Mouse (Mus musculus): ENCODE measurements at regions not wholly inside any gene's neighbourhood (a gene's known extent, or its start where the extent isn't known, plus 50 kb on each side); places are given as distances from the start of the nearest gene placed in this dataset.

DNA sequence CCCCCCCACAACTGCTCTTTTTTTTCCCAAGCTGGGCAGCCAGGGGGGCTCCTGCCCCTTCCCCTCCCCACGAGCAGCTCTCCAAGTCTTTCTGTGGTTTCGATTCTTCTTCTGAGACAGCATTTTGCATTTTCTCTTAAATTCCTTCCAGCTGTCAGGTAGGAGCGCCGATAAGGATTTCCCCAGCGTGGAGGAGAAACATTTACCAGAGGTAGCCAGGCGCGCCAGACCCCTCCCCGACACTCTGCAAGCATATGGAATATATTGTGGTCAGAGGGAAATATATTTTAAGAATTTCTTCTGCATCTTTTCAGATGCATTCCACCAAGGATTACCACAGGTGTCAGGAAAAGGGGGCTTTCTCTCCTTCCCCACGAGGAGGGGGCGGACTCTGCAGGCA, 111.9 kb downstream of the Tbx5 start:
- DNase-seq = no peak

DNA sequence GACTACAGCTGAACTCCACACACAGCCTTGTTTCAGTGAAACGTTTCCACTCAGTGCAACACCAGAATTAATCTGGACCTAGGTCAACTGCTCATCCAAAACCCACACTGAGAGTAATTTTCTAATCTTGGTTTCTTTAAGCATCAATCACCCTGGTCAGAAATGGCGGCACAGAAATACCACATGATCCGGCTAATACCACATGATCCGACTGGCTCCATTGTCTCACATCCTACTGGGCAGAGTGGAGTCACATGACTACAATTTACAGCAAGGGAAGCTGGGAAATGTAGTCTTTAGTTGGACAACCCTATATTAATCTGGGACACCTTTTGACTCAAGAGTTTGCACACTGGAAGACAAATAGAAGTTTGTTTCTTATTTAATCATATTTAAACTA, 115.9 kb downstream of the Tbx5 start:
- no peak for DNase-seq

DNA sequence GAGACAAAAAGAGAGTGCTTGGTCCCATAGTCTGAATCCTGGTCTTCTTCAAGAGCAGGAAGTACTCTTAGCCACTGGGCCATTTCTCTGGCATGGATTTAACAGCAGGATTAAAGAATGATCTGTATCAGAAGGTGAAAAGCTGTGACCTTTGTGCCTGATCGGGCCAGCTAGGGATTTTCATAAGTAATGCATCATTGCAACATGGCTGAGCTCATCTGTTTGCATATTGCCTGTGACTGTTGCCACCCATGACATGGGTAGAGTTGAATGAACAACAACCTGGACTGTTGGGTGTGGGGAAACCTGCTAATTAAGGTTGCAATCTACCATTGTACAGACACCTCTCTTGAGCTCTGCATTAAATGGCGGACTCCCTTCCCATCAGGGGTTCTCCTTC, 119.6 kb downstream of the Tbx5 start:
- DNase-seq = no peak

DNA sequence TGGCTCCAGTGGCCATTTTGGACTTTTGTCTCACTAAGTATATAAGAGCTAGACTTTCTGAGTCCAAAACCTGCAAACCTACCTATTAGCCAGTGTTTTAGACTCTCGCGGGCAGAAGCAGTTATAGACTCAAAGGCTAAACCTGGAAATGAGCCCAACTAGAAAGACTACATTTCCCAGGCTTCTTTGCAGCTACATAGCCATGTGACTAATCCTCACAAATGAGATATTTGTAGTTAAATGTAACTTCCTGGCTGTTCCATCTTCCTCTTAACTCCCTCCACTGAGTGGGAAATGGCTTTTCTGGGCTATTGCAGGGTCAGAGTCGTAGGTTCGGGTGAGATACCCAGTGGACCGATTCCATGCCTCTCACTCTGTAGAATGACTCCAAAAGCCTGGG, 120.7 kb downstream of the Tbx5 start:
- DNase-seq = no peak

DNA sequence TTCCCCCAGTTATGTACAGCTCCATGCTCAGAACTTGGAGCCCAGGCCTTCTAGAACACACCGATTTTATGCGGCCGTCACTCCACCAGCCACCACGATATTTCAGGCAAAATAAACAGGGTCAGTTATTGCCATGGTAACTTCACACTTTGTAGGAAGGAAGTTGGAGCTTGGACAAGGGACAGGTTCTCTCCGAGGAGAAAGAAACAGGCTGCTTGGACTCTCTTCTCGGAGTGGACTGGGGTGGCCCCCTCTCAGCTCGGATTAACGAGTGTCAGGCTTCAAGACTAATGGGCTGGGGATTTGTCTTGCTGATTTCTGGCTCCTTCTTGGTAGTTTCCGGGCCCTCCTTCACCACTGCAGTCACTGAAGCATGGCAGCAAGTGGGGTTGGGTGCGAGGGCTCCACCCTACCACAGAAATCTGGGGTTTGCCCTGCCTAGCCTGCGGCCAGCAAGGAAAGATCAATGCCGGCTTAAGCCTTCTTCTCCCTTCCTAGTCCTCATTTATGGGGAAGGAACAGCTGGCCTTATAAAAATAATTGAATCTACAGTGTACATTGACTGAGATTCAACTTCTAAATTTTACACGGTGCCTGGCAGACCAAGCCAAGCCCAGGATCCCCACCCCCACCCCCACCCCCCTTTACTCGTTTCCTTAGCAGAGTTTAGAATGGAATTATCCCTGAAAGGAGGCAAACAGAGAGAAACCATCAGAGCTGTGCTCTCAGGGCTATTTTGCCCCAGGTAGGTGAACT, 121.5 kb downstream of the Tbx5 start:
- no peak for DNase-seq

DNA sequence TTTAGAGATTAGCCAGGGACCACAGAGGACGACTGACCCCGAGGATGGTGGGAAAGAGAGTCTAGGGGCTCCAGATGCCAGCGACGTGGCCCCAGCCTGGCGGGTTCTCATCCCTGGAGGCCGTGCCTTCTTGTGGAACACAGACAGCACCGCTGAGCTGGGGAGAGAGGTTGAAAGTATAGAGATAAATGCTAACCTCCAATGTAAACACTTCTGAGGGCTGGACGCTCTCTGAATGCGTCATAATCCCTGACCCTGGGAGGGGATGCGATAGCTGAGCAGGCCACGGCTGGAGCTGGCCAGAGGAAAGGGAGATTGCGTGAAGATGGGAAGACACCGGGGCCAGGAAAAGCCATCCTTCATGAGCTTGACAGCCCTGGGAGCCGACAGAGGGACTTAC, 126.5 kb downstream of the Tbx5 start:
- no peak for DNase-seq

DNA sequence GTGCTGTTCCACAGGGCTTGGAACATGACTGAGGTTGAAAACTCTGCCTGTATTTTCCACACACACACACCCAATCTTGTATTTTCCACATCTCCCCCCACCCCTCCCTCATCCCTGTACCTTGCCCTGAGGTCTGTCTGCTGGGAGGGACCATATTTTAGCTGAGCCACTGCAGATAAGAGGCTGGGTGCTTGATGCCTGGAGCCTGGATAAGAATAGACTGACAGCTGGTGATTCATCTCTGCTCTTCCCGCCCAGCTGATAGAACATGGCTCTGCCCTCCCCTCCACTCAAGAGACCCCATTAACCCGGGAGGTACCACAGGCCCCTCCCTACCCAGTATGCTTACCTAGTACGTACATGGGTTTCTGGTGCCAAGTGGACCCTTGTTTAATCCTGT, 132.3 kb downstream of the Tbx5 start:
- no peak for DNase-seq

DNA sequence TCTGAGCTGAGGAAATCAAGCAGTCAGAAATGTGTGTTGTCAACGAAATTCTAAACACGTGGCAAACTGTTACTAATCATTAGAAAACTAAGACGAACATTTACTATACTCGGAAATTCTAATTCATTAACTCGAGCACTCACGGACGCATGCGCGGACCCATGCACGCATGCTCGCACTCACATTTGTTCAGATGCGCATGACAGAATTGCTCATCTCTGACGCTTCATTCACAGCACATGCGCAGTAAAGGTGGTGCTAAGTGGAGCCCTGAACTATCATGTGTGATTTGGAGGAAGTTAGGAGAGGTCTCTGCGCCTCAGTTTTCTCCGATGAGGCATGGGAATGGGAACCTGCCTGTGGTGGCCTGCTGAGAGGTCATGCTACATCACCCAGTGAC, 138.8 kb downstream of the Tbx5 start:
- DNase-seq = no peak

DNA sequence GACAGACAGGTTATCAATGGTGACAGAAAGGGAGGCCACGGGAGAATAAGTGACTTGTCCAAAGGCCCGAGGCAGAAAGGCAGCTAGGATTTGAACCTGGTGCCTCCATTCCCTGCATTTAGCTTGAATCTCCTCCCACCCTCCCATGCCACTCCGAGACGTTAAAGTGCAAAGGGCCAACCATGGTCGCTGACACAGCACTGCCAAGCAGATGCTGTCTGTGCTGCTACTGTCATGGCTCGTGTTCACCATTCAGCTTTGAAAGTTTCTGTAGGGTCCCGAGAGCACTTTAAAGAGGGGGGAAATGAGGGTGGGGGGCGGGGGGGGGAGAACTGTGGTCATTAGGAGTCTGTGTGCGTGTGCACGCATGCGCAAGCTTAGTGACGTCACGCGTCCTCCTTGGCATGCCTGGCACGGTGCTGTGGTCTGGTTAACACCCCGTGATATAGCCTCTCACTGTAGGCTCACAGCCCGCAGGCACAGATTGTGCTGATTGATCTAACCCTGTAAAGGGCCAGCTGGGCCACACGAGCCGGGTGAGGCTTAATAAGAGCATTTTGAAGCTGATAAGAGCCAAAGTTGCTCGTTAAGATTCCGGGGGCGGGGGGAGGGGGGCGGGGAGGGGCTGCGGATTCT, 140.5 kb downstream of the Tbx5 start:
- no peak for DNase-seq

DNA sequence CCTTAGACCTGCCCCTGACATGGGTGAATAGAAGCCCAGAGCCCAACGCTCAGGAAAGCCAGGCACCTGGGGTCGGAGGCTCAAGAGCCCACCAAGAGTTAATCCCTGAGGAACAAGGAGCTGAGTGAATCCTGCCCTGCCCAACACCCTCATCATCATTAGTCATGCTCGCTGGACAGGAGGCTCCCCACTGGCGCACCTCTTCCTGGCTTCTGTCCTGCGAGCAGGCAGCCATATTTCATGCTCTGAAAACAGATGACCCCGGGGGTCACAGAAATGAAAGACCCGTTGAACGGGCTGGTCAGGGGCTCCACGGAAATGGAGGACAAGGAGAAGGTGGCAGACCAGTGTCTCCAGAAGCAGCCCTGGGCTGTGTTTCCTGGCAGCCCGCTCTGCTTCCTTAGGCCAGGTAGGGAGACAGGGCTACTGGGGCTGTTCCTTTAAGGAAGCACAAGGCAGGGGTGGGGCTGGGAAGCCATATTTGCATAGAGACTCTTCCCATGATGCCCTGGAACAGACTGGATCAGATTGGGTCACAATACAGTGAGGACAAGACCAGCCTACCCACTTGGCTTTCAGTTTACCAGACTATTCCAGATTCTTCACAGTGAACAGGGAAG, 138.1 kb upstream of the Rbm19 start:
- DNase-seq = no peak

DNA sequence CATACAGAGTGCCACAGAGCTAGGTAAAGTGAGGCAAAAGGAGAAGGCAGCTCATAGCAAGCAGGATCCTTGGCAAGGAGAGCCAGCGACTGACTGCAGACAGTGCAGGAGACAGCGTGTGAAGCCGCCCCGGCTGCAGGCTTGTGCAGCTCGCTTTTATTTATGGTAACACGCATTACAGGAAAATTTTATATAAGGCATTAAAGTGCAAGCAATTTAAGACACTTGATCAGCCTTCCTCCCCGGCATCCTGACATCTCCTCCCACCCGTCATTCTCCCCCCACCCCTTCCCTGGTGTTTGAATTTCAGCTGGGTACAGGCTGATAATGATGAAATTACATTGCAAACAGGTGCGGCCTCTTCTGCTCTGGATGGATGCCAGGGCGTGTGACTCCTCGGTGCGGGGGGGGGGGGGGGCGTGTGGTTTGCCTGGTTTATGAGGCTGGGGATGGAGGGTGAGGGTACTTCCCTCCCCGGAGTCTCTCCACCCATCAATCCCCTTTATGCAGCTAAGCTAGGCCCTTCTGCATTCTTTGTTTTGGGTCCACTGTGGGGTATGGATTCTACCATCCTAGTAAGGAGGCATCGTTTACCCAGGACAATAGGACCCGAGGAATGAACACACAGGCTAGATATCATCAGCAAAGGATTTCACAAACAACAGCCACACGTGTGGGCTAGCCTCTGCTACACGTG, 135.0 kb upstream of the Rbm19 start:
- DNase-seq = no peak

DNA sequence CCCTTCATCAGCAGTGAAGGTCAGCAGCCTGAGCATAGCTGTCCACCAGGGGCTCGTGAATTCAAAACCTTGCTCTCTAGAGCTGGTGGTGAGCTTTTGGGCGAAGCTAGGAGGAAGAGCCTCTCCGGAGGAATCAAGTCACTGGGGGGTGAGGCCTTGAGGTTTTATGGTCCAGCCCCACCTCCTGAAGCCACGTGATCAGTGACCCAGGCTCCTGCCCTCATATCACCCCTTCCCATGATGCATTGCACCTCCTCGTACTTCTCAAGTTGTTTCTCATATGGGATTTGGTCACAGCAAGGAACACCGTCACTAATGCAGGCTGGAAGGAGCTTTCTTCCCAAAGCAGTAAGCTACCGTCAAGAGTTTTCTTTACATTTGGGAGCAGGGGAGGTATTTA, 132.1 kb upstream of the Rbm19 start:
- DNase-seq = no peak

DNA sequence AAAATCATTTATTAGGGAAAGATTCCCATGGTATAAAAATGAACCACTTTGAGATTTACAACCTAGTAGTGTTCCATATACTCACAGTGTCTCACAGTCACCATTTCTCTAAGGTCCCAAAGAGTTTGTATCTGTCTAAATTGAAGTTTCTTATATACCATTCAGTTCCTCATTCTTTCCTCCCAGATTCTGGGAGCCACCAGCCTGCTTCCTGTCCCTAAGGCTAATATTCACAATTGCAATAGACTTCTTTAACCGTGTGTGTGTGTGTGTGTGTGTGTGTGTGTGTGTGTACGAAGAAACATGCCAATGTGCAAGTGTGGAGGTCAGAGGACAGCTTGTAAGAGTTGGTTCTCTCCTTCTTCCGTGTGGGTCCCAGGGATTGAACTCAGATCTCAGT, 124.1 kb upstream of the Rbm19 start:
- no peak for DNase-seq

DNA sequence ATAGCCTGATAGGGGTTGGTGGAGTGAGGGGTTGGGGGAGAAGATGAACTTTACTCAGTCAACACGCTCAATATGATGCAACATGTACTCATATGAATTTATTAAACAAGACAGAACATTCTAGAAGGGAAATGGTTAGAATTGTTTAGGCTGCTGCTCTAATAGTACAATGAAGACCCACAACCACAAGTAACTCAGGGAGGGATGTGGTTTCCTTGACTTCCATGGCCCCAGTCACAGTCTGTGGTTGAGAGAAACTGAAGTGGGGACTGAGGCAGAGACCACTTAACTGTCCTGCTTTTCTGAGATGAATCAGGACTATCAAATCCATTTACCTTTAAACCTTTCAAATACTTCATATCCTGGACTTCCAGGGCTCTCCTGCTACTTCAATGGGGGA, 120.5 kb upstream of the Rbm19 start:
- DNase-seq = no peak

DNA sequence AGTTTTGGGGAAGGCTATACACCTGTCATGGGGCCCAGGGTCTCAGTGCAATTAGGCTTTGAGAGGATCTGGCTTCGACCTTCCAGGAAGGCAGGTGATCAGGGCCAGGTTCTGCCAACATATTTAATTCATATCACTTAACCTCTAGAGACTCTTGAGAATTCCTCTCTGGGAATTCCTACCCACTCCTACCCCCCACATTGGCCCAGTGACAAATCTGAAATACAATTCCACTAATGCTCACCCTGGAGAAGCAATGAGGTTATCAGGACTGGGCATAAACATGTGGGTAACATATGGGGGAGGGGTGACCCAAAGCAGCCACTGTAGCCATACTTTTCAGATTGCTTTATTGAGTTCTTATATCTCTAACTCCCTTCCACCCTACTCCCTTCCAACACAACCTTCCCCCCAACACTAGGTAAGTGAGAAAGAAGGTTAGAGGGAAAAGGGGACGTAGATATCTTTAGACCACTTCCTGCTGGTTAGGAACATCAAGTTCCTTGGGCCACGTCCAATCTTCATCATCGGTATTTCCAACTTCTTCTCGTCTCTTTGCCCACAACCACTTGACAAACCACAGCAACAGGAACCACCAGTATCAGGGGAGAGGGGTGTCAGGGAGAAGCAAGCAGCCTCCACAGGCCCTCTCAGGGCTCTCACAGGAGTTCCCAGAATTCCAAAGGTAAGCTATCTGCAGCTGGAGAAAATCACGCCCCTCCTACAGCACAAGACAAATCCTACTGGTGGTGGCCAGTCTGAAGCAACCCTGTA, 110.4 kb upstream of the Rbm19 start:
- DNase-seq = no peak

DNA sequence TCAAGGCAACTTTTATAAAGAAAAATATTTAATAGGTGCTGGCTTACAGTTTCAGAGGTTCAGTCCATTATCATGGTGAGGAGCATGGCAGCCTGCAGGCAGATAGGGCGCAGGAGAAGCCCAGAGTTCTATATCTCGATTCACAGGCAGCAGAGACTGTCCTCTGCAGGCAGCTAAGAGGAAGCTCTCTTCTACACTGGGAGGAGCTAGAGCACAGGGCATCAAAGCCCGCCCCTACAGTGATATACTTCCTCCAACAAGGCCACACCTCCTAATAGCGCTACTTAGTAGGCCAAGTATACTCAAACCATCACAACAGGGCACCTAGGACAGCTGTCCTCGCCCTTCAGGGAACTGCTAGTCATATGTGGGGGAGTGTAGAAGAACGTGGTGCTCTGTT, 108.5 kb upstream of the Rbm19 start:
- no peak for DNase-seq

DNA sequence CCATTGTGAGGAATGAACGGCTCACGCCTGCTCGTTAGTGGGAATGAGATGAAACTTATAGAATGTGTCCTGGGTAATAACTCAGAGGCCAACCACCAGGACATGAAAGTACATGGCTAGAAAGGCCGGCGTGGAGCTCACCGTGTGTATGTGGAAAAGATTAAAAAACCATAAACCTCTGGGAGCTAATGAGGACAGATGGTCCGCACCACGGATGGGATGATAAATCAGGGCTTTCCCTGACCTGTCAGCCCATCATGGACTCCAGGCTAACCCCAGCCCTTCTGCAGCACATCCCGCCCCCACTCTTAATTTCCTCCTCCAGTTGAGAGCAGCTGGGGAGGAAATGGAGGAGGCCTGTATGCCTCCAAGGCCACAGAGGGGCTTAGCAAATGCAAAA, 108.0 kb upstream of the Rbm19 start:
- no peak for DNase-seq

DNA sequence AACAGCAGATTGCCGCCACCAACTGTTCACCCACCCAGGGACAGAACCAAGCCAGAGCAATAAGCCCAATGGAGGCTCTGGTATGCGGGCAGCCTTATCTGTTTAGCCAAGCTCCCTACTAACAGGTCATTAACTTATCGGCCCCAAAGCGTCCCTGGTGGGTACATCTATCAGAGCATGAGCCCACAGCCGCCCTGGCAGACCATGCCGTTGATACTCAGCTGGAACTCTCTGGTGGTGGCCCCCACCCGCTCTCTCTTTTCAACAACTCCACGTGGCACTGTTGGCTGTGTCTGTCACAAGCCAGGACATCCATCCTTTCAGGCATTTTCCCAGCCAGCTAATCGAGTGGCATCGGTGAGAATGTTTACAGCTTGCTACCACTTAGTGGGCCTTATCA, 100.8 kb upstream of the Rbm19 start:
- no peak for DNase-seq

DNA sequence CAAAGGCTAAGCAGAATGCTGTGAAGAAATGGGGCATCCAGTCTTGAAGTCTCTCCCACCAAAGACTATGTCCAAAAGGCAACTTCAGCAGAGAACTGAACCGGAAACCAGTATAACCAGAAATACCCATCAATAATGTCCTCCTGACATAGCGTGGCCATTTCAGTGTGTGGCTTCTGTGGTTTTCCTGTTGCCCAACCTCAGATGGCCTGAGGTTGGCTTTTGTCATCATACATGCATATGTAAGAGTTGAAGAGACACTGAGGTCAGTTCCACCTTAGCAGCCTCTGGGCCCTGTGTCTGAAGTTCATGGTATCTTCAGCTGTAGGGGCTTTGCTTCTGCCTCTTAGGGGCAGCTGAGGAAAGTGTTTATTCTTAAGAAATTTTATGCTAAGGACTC, 98.1 kb upstream of the Rbm19 start:
- no peak for DNase-seq

DNA sequence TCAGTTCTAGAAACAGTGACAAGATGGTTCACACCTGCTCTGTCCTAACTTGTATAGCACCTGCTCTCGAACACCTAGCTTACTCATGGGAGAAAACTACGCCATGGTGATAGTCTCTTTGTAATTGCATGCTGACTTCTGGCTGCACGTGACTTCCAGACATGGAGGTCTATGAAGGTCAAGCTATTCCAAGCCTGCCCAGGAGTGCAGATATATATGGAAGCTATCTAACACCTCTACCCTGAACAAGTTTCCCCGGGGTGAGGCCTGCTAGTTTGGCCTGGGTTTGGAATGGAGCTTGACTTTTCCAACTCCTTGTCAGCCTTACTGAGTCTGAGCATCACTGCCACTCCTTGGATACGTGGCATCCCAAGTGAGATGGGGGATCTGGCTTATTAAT, 95.5 kb upstream of the Rbm19 start:
- no peak for DNase-seq

DNA sequence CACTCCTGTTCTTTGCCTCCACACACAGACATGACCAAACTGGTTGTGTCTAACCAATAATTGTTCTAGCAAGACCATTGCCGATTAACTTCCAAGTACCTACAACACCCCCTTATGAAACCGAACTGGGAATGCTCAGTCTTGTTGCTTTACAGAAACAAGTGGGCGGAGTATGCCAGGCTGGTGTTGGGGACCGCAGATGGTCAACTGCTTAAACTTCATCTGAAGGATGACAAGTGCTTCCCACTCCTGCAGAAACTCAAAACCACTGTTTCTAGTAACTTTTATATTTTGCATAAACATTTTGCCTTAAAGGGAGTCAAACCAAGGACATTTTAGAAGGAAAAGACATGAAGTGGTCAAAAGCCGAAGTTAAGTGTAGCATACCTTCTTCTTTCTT, 94.0 kb upstream of the Rbm19 start:
- DNase-seq = no peak

DNA sequence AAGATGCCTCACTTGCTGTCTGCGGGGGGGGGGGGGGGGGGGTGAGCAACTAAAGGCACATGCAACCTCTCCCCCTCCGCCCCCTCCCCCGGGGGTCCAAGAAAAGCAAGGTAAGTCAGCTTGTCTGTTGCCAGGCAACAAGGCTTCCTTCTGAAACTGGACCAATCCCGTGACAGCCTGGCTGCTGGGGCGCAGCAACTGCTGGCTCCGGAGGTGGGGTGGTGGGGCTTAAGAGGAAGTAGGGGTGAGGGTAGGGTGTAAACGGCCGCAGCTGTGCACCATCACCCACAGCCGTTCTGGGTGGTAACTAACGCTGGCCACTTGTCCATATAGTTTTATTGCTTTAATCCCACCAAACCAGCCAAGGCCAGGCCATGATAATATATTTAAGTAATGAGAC, 92.2 kb upstream of the Rbm19 start:
- peak; percentile 4 to 17 for DNase-seq

DNA sequence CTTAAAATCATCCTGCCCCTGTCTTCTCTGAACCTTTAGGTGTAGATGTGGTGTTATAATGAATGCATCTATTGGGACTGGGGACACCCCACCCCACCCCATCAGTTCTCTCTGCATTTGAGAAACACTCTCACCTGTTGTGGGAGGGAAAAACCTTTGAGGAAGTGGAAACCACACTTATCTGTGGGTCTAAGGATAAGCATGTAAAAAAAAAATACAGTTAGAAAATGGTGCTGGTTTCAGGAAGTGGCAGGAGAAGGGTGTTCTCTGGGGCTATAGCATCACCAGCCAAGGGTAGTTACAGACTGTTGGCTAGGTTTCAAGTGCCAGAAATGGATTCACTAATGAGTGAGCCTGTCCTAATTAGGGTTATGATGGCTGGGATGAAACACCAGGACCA, 91.1 kb upstream of the Rbm19 start:
- DNase-seq = no peak
